Mouse (Mus musculus): ENCODE measurements around the gene Cacna2d3.

Cacna2d3 gene

GRCm38 (mm10) chr14:29392851-29393250, 328.8 kb downstream of the Cacna2d3 start:
- no peak for DNase-seq (ENCODE audit: low read depth, low spot score)

DNA sequence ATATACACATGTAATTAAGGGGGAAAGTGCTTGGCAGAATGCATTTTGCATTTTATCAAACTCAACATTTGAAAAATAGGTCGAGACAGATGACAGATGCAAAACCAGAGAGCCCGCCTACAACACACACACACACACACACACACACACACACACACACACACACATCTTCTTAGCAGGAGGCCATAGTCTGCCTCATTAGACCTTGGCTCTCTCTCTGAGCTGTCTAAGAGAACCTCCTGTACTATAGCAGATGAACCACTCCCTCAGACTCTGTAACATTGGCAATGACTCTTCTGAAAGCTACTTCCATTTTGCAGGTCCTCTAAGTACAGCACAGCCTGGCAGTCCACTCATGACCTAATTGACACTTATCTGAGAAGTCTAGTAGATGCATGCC, 330.2 kb downstream of the Cacna2d3 start:
- no peak for DNase-seq (ENCODE audit: low read depth, low spot score)

DNA sequence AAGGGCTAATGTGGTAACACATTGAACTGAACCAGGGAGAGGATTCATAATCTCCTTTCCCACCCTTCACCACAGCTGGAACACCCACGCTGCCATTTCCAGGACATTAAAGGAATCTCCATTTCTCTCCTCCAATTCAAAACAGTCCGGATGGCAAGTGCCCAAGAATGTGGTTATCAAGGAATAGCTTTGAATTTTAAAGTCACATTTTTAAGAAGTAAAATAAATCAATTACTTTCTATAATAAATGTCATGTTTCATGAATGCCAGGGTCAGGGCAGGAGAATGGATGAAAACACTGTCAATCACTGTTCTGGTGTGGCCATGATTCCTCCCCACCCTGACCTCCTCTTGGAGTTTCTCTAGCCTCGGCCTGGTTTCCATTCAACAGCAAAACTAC, 333.9 kb downstream of the Cacna2d3 start:
- DNase-seq (ENCODE audit: low read depth, low spot score), result no peak

DNA sequence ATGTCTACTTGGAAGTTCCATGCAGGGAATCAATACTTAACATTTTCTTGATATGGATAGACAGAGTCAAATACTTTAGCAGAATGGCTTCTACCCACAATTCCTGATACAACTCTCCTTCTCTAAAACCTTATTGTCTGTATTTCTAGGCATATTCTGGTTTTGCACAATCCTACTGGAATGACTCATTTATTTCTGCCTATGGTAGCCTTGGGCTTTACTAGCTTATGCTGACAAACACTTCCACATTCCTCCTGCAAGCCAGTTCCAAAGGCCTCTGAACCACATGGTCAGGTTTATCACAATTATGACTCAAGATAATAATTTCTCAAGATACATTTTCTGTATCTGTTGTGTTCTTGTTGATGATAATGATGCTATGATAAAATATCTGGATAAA, 336.2 kb downstream of the Cacna2d3 start:
- DNase-seq (ENCODE audit: low read depth, low spot score), result no peak

GRCm38 (mm10) chr14:29382786-29383185, 338.9 kb downstream of the Cacna2d3 start:
- DNase-seq (ENCODE audit: low read depth, low spot score), result no peak

GRCm38 (mm10) chr14:29366911-29367310, 354.8 kb downstream of the Cacna2d3 start:
- DNase-seq (ENCODE audit: low read depth, low spot score), result no peak

- DNase-seq (ENCODE audit: low read depth, low spot score), result no peak
These were observed 359.2 kb downstream of the Cacna2d3 start for GRCm38 (mm10) chr14:29362448-29362847.

- no peak for DNase-seq (ENCODE audit: low read depth, low spot score)
These were observed 371.0 kb downstream of the Cacna2d3 start for GRCm38 (mm10) chr14:29350627-29351026.

DNA sequence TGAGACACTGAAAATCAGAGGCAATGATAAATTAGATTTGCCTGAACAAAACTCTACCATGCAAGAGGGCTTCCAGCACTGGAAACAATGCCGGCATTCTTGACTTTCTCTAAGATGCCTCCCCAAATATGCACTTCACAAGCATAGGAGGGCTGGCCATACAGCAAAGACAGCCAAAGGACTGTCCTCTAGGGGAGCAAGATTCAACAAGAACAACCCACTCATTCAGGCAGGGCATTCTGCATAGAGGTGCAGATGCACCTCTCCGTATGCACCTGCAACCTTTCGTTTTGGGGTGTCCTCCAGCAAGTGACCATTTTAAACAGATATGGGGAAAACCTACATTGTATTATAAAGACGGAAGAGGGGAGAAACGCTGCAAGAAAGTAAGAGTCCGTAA, 380.1 kb downstream of the Cacna2d3 start:
- DNase-seq (ENCODE audit: low read depth, low spot score), result no peak

- DNase-seq (ENCODE audit: low read depth, low spot score), result no peak
These were observed 380.9 kb downstream of the Cacna2d3 start for GRCm38 (mm10) chr14:29340728-29341127.

DNA sequence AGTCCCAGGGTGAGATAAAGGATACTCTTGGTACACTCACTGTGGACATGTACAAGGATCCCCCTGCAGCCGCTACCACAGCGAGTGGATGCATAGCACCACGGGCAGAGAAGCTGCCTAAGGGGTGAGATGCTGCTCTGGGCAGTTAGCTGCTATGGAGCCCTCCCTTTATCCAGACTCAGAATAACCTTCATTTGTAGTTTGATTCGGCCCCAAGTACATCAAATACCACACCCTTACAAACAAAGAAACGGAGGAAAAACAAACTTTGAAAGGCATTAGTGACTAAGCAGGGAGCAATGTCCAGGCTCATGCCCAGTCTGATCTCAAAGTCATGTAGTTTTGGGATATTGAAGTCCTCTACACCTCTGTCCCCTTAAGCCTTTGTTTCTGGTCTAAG, 386.8 kb downstream of the Cacna2d3 start:
- DNase-seq (ENCODE audit: low read depth, low spot score), result no peak

DNA sequence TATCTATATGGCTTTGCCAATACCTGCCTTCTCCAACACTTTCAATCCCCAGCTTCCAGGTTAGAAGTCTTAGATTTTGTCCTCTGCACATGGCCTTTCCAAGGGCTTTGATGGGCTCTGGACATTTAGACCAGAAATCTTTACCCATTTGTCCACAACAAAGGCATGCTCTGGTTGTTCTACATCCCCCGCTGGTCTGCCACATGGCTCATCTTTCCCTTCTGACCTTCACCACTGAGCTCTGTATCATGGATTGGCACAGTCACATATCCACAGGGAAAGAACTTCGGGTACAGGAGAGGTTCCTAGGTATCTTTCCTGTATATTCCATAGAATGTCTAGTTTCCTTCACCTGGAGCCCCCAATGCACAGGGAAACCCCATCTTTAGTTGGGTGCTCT, 387.4 kb downstream of the Cacna2d3 start:
- no peak for DNase-seq (ENCODE audit: low read depth, low spot score)

- DNase-seq (ENCODE audit: low read depth, low spot score), result no peak
These were observed 397.3 kb downstream of the Cacna2d3 start for GRCm38 (mm10) chr14:29324430-29324782.

GRCm38 (mm10) chr14:29323718-29324429, 397.8 kb downstream of the Cacna2d3 start:
- DNase-seq (ENCODE audit: low read depth, low spot score), result no peak

DNA sequence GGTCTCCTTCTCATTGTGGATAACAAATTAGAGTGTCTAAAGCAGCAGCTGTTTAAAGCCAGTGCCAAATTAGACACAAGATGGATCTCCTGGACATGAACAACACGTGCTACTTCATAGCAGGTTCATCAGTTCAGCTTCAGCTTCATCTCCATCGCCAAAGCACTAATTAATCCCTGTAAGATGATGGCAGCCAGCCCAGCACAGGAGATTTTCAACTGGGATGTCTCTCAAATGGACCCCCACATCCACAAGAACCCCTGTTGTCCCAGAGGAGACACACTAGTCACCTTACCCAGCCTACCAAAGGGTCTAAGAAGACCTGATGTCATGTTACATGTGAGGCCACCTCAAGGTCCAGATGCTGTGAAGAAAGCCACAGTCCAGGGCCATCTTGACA, 408.2 kb downstream of the Cacna2d3 start:
- no peak for DNase-seq (ENCODE audit: low read depth, low spot score)

- DNase-seq (ENCODE audit: low read depth, low spot score), result no peak
These were observed 416.0 kb downstream of the Cacna2d3 start for GRCm38 (mm10) chr14:29305623-29306022.

- DNase-seq (ENCODE audit: low read depth, low spot score), result no peak
These were observed 425.4 kb downstream of the Cacna2d3 start for GRCm38 (mm10) chr14:29296185-29296754.

GRCm38 (mm10) chr14:29278901-29279300, 442.8 kb downstream of the Cacna2d3 start:
- no peak for DNase-seq (ENCODE audit: low read depth, low spot score)

DNA sequence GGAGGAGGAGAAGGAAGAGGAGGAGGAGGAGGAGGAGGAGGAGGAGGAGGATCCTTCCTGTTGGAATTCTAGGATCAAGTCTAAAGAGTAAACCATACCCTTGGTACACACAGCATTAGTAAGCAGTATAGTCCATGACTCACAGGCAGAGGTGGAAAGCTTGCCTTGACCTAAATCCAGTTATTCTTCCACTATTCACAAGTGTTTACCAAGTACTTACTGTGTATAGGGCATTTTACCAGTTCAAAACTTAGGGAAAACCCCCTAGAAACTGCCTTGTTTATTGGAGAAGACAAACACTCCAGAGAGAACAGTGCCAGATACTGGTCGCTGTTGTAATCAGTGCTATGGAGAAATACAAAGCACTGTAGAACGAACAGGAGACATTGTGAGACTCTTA, 443.3 kb downstream of the Cacna2d3 start:
- DNase-seq (ENCODE audit: low read depth, low spot score), result no peak

DNA sequence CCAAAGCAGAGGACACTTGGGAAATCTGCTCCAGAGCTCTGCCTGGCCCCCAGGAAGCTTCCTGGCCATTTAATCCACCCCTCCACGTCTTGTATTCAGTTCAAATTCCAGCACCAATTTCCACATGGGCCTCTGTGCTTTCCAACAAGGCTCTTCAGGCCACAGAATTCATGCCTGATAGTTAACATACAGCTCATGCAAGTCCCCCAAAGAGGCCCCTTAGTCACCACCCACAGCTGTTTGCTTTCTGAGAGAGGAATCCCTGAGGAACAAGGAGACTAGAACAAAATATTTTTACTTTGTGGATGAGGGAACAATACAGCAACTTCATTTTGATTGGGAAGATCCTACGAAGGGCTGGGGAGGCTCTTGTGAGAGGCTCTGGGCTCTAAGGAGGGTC, 444.0 kb downstream of the Cacna2d3 start:
- no peak for DNase-seq (ENCODE audit: low read depth, low spot score)

DNA sequence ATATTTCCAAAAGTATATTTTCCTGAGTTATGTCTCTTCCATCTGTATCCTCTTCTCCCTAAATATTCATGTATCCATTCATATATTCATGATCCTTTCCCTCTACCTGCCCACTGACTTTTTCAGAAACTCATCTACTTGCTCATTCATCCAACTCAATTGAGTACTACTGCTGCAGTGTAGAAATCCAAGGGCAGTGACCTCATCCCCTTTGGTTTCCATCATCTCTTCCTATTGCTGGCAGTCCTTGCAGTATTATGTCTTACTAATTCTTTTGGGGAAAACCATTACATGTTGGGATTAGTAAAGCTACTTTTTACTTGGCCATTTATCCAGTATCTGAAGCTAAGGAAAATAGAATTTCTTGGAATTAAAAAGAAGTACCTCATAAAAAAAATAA, 447.8 kb downstream of the Cacna2d3 start:
- no peak for DNase-seq (ENCODE audit: low read depth, low spot score)

DNA sequence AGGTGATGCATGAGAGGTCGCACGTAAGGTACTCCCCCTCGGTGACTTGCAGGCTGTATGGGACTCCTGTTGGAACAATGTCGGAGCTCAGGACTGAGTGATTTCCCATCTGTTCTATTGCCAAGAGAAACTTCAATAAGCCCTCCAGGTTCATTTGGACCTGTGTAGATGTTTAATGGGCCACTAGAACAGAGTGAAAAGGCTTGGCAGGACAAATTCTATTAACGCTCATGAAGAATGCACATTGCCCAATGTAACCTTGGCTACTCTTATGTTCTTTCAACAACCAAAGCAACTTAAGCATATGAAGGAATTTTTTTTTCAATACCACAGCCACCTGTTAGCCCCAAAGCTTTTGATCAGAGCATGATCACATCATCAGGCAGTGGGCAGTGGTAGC, 451.1 kb downstream of the Cacna2d3 start:
- DNase-seq (ENCODE audit: low read depth, low spot score), result no peak

DNA sequence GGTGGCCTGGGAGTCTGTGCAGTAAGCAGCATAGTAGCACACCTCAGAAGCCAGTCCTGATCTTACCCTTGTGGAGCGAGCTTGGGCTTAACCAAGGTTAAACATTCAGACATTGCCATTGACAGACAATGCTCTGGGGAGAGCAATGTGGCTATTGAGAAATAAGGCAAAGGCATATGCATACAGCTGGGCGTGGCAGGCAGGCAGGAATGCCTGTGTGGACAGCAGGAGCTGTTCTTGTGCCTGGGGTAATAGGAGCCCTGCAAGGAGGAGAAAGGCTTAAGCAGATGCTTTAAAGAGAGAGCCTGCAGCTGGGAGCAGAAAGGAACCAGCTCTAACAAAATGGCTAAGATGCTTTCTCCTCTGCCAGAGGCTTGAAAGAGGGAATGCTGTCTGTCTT, 451.8 kb downstream of the Cacna2d3 start:
- DNase-seq (ENCODE audit: low read depth, low spot score), result no peak

DNA sequence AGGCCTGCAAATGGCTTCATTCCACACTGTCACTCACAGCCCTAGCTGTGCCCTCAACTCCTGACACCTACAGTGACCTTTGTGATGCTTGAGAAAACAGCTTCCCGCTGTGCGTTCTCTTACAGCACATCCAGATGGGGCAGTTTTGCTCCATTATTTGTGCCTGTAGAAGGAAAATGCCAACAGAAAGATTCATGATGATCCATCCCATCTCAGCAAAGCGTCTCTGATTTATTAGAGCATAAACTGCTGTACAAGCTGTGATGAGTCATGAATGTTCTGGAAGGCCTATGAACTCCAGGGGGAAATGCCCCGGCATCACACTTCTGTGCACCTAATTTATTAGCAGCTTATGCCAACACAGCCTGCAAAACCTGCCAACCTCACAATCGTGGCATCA, 453.1 kb downstream of the Cacna2d3 start:
- DNase-seq (ENCODE audit: low read depth, low spot score), result no peak

All from CD4-positive, CD25-positive, alpha-beta regulatory T cell, adult 2 months (primary cell).